Mouse (Mus musculus): ENCODE measurements at regions not wholly inside any gene's neighbourhood (a gene's known extent, or its start where the extent isn't known, plus 50 kb on each side); places are given as distances from the start of the nearest gene placed in this dataset.

GRCm38 (mm10) chr3:64205954-64206353, 64.2 kb upstream of the Vmn2r2 start:
- DNase-seq: peak; percentile 88

- no peak for DNase-seq
Observed at GRCm38 (mm10) chr3:64202836-64203235, 61.1 kb upstream of the Vmn2r2 start.

- no peak for DNase-seq
Observed at GRCm38 (mm10) chr3:64192352-64192751, 50.6 kb upstream of the Vmn2r2 start.
